Mouse (Mus musculus) liver, adult (tissue): ENCODE measurements at regions not wholly inside any gene's neighbourhood (a gene's known extent, or its start where the extent isn't known, plus 50 kb on each side); places are given as distances from the start of the nearest gene placed in this dataset.

ENCODE experiments used
- GATA4 ChIP-seq: IDR thresholded peaks from 2 replicates; pipeline ENCODE4 v1.6.1; 2014; ENCODE audit warnings: mild to moderate bottlenecking, low read length; ENCODE audit not compliant: insufficient replicate concordance

GRCm38 (mm10) chr13:28502171-28502570, 244.8 kb downstream of the Gm11361 start:
- TF ChIP-seq GATA4: peak; percentile 85; the same call in 1 of the 2 replicates

- TF ChIP-seq GATA4: no peak
Measured at GRCm38 (mm10) chr13:28500697-28501096, 243.4 kb downstream of the Gm11361 start.

- no peak for TF ChIP-seq GATA4
Measured at GRCm38 (mm10) chr13:28497483-28497882, 240.2 kb downstream of the Gm11361 start.

- TF ChIP-seq GATA4: no peak
Measured at GRCm38 (mm10) chr13:28492015-28492414, 234.7 kb downstream of the Gm11361 start.

- TF ChIP-seq GATA4: no peak
Measured at GRCm38 (mm10) chr13:28483727-28484126, 226.4 kb downstream of the Gm11361 start.

- no peak for TF ChIP-seq GATA4
Measured at GRCm38 (mm10) chr13:28481224-28481965, 224.1 kb downstream of the Gm11361 start.

GRCm38 (mm10) chr13:28466151-28466550, 208.8 kb downstream of the Gm11361 start:
- TF ChIP-seq GATA4: no peak

- TF ChIP-seq GATA4: no peak
Measured at GRCm38 (mm10) chr13:28465187-28465880, 208.0 kb downstream of the Gm11361 start.

- TF ChIP-seq GATA4: no peak
Measured at GRCm38 (mm10) chr13:28461281-28461680, 204.0 kb downstream of the Gm11361 start.

GRCm38 (mm10) chr13:28457403-28457802, 200.1 kb downstream of the Gm11361 start:
- TF ChIP-seq GATA4: no peak

GRCm38 (mm10) chr13:28455878-28456277, 198.6 kb downstream of the Gm11361 start:
- TF ChIP-seq GATA4: no peak

- no peak for TF ChIP-seq GATA4
Measured at GRCm38 (mm10) chr13:28455016-28455415, 197.7 kb downstream of the Gm11361 start.

- TF ChIP-seq GATA4: no peak
Measured at GRCm38 (mm10) chr13:28450699-28451445, 193.5 kb downstream of the Gm11361 start.

GRCm38 (mm10) chr13:28449026-28449425, 191.7 kb downstream of the Gm11361 start:
- TF ChIP-seq GATA4: no peak

GRCm38 (mm10) chr13:28442250-28442649, 184.9 kb downstream of the Gm11361 start:
- no peak for TF ChIP-seq GATA4

- TF ChIP-seq GATA4: no peak
Measured at GRCm38 (mm10) chr13:28433445-28433844, 176.1 kb downstream of the Gm11361 start.
